Mouse (Mus musculus): ENCODE measurements around the gene Ccser1.
"Not testable (repeated sequence)": the region's sequence is repeated elsewhere in the genome, so short reads cannot be mapped to it uniquely, and the experiment has no call there.

Gene Ccser1

GRCm38 (mm10) chr6:61225302-61225701 lies 45.2 kb downstream of the Ccser1 start:
- no peak for DNase-seq (ENCODE audit: low spot score)

- no peak for DNase-seq (ENCODE audit: low spot score)
These were observed 50.1 kb downstream of the Ccser1 start for GRCm38 (mm10) chr6:61230058-61230718.

- DNase-seq (ENCODE audit: low spot score), result no peak
These were observed 52.9 kb downstream of the Ccser1 start for GRCm38 (mm10) chr6:61233060-61233459.

DNA sequence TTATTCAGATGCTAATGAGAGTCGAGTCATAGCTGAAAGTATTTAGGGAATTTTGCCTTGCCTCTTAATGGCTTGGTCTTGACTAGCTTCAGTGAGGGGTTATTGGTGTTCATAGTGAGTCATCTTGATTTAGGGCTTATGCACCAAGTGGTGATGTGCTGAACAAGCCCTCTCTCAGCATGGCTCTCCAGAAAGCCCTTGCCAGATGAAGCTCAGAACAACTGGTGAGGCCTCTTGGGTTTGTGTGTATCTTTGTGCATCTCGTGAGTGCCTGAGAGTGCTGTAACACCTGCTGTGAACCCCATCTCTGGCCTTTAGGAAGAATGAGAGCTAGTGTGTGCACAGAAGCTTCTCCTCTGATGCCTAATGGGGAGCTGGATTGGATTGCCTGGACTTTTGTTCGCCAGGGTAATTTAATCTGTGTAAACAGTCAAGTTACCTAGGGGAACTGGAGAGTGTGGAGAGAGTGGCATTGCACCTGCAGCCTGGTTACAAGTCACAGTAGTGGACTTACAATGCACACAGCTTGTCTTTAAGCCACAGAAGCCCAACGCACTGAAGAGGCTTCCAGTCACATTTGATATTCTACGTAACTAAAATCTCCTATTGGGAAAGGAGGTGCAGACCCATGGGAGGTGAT lies 53.5 kb downstream of the Ccser1 start:
- no peak for DNase-seq (ENCODE audit: low spot score)

- DNase-seq (ENCODE audit: low spot score), result no peak
These were observed 60.5 kb downstream of the Ccser1 start for GRCm38 (mm10) chr6:61240618-61241017.

- DNase-seq (ENCODE audit: low spot score), result no peak
These were observed 62.4 kb downstream of the Ccser1 start for GRCm38 (mm10) chr6:61242556-61242955.

- no peak for DNase-seq (ENCODE audit: low spot score)
These were observed 66.4 kb downstream of the Ccser1 start for GRCm38 (mm10) chr6:61246523-61246922.

- no peak for DNase-seq (ENCODE audit: low spot score)
These were observed 67.8 kb downstream of the Ccser1 start for GRCm38 (mm10) chr6:61247842-61248472.

GRCm38 (mm10) chr6:61248700-61249099 lies 68.6 kb downstream of the Ccser1 start:
- DNase-seq (ENCODE audit: low spot score), result no peak

GRCm38 (mm10) chr6:61251232-61251631 lies 71.1 kb downstream of the Ccser1 start:
- no peak for DNase-seq (ENCODE audit: low spot score)

DNA sequence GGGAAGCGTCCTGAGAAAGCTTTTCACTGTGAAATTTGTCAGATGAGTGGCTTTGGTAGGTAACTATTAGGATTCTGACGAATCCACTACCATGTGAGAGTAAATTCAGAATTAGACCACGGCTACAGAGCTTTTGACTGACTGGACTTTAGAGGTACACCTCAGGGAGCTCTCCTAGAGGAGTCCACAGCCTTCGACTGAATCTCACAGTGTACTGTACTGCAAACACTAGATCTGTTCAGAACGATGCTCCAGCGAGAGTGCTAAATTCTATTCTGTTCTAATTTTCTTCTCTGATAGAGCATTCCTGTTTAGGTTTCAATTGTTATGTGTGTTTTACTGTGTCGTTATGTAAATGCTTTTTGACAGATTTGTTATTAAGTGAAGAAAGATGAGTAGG lies 72.8 kb downstream of the Ccser1 start:
- DNase-seq (ENCODE audit: low spot score), result no peak

DNA sequence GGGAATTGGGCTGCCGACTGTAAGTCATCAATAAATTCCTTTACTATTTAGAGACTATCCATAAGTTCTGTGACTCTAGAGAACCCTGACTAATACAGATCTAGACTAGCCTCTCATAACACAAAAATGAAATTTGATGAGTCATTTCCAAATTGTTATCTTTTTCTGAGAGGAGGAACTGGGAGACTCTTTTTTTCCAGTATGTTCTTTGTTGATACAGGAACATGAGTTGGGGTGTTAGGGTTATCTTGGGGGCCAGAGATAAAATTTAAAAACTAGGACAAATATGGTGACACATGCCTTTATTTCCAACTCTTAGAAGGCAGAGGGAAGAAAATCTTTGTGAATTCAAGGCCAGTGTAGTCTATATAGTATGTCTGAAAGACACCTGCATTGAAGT lies 75.8 kb downstream of the Ccser1 start:
- not testable (repeated sequence) for DNase-seq (ENCODE audit: low spot score)

DNA sequence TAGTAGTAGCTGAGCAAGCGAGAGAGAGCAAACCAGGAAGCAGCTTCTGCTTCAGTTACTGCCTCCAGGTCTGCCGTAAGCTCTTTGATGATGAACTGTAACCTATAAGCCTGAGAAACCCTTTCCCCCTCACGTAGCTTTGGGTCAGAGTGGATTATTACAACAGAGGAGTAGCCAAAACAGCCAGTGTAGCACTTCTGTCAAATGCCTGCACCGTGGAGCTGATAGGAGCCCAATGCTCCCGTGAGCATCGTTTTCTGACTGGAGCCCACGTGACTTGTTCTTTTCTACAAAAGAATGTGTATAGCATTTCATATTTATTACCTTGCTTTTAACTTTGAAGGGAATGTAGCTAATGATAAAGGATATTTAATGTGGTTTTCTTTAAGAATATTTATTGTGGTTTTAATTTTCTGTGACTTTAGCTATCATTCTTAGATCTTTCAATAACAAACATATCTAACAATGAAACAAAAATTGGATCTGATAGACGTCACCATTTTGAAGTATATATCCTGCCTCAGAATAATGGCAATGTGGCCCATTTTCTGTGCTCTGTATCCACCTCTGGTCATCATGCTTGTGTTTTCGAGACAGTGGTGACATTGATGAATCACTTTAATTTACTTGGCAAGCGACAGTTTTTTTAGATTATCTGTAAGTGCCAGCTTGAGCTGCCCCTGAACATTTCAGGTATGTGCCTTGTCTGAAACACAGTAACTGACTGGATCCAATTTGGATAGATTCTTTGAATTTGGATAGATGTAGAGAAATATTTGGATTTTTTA lies 78.9 kb downstream of the Ccser1 start:
- no peak for DNase-seq (ENCODE audit: low spot score)

DNA sequence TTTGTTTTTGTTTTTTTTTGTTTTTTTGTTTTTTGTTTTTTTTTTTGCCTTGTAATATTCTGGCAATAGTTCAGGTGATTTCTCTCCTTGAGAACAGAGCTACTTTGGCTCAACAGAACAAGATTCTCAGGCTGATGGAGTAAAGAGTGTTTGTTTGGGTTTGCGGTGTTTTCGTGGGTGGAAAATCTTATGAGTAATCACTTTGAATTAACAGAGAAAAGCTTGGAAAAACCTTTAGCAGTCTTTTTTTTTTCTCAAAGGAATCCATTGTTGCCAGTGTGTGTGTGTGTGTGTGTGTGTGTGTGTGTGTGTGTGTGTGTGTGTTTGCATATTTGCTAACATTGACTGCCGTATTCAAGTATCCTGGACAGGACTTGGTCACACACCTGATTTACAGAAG lies 81.3 kb downstream of the Ccser1 start:
- DNase-seq (ENCODE audit: low spot score), result no peak

GRCm38 (mm10) chr6:61262448-61262847 lies 82.3 kb downstream of the Ccser1 start:
- peak; percentile 18 for DNase-seq (ENCODE audit: low spot score)

DNA sequence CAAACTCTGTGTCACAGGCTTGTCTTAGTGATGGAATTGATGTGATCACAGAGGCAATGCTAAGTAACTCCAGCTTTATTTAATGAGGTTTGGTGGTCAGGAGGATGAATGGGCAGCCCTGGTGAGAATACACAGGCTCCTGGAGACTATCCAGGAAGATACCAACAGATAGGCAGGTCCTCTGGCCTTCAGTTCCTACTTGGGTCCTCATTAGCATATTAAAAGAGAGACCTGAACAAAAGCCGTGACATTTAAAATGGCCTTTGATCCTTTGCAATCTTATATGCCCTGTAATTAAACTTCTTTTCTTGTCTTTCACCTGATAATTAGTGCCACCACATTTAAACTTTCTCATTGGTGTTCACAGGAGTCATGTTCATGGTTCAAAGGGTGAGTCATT lies 83.2 kb downstream of the Ccser1 start:
- DNase-seq (ENCODE audit: low spot score), result no peak

DNA sequence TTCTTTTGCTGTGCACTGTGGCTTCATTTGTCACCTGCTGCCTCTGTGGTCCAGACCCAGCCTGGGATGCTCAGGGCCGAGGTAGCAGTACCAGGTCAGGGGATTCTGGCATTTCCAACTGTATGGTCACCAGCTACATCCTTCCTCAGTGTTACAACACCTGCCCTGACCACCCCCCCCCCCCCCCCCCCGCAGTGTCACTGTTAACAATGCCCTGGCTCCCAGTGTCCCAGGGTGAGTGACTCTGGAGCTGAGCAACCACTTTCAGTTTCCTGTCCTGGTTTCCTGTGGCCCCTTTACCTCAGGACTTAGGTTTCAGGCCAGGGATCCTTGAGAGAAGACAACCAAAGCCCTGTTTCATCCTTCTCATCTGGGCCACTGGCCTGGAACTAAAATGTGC lies 90.9 kb downstream of the Ccser1 start:
- DNase-seq (ENCODE audit: low spot score), result no peak

DNA sequence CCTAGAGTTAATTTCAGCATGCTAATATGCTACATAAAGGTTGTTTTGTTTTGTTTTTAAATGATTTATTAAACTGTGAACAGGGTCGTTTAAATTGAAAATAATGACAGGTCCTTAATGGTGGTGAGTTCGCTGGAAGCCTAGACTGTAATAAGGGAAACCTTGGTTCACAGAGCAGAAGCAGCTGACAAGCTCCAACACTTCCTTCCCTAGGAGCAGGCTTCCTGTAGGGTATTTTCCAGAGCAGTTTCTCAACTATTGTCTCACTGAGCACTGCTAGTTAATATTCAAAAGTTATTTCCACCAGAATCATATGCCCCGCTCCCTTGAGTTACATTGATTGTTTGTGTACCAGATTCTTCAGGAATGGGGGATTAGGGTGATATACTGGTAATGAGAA lies 93.3 kb downstream of the Ccser1 start:
- no peak for DNase-seq (ENCODE audit: low spot score)

DNA sequence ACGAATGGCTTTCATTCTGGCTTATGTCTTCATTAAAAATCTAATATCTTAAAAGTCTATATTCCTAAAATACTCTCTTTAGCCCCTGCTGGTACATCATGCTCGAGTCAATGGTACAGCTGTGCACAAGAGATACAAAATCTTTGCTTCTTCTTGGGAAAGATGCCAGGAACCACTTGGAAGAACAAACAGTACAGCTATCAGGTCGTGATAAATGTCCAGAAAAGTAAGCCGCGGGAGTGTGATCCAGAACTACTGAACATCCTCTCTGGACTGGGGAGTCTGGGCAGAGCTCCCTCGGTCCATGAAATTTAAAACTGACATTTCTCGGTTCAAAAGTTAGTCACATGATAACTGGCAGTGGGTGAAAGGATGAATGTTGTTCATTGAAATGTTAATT lies 99.4 kb downstream of the Ccser1 start:
- DNase-seq (ENCODE audit: low spot score), result no peak

DNA sequence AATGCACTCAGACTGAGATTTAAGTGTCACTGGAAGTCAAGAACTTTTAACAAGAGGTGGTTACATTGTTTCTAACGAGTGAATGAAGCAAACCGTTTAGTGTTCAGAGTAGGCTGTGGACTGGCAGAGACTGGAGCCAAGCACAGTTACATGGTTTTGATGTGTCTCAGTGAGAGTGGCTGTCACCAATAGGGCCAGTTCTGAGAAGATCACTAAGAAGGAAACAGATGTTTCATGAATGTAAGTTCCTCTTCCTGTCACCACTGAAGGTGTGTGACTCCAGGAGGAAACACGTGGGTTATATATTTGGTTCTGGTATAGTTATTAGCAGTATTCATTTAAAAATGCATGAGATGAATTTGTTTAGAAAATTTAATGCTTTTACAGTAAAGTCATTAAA lies 112.8 kb downstream of the Ccser1 start:
- DNase-seq (ENCODE audit: low spot score), result no peak

DNA sequence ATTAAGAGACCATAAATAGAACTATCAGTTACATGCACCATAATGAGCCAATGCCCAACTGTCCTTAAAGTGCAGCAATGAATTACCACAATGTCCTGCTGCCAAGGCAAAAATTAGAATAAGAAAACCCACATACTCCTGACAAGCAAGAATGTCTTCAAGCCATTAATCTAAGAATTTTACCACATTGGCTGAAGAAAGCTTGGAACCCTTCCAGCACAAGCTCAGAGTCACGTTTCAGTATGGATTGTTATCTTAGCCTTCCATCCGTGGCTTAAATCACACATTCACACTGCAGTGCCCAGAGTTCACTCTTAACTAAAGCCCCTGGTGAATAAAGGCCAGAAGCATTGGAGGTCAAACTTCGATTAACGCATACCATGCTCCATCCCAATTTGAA lies 115.4 kb downstream of the Ccser1 start:
- no peak for DNase-seq (ENCODE audit: low spot score)

DNA sequence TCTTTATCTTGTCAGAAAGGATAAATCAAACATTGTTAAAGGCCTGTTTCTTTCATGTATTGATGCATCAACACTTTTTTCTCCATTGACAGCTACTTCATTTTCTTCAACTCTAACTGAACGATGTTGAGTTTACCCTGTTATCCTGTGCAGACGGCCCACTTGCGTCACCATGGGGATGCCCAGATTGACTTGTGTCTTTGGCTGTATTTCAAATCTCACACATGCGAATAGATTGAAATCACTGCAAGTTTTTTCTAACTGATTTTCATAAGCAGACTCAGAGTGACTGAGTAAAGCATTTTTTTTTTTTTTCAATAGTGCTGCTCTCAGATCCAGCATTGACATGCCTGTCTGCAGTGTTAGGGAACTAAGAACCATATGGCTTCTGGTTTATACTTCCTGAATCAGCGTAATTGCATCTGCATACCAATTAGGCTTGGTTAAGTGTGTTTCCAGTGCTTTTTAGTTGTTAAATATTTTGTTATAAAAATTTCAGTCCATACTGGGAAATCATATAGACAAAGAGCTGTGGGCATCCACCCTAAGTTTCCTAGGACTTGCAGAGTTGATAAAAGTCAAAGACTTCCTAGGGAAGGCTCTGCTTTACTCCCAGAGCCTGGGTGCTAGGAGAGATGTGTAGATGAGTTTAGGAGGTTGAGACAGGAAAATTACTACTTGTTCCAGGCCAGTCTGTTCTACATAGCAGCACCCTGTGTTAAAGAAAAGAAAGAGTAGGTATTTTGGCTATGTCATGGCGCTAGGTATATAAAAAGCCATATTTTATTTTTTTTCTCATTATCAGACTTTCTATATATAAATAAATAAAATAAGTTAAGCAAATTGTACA lies 116.3 kb downstream of the Ccser1 start:
- no peak for DNase-seq (ENCODE audit: low spot score)

All from yolk sac, embryonic 10.5 days (tissue).